Mouse (Mus musculus): ENCODE data around the gene Gstt2. TPM values are rescaled to one million over a fixed set of nuclear protein-coding genes. Genes with fewer than 3 reads are reported as not detected.
A peak's percentile ranks its signal among the peaks of the same experiment; 100 is the strongest.
"Not testable (repeated sequence)": the region's sequence is repeated elsewhere in the genome, so short reads cannot be mapped to it uniquely, and the experiment has no call there.

The Gstt2 gene
- polyA plus RNA-seq, 1 experiment from 2014 or later = 9.7 TPM

- H3K27me3 ChIP-seq = no peaks in the 10 kb centered on the region
- 40% methylated on average over 5 of the region's 5 CpGs for WGBS
- no peak overlapping the region for H3K27ac ChIP-seq
- peaks cover 24% of the 10 kb centered on the region for H3K36me3 ChIP-seq
- H3K9me3 ChIP-seq = no peaks in the 10 kb centered on the region
- H3K9ac ChIP-seq (replicated peaks) = no peak overlapping the region
- H3K4me2 ChIP-seq = no peak overlapping the region
- H3K4me3 ChIP-seq (replicated peaks) = no peak overlapping the region
- peaks cover 29% of the 10 kb centered on the region for H3K4me1 ChIP-seq (replicated peaks)
- no peak for ATAC-seq (ENCODE audit: insufficient number of reproducible peaks, insufficient read depth, low FRiP score, low TSS enrichment, low read depth)
These were observed 16.9 kb upstream of the Gstt2 start for GRCm38 (mm10) chr10:75854096-75854495.

GRCm38 (mm10) chr10:75853452-75853851 lies 16.2 kb upstream of the Gstt2 start:
- Histone ChIP-seq H3K9me3 (no peaks in the 10 kb centered on the region), H3K4me3 (replicated peaks) (no peak overlapping the region), H3K27ac (no peak overlapping the region), H3K4me1 (replicated peaks) (peaks cover 23% of the 10 kb centered on the region), H3K36me3 (peaks cover 21% of the 10 kb centered on the region), H3K9ac (replicated peaks) (no peak overlapping the region), H3K4me2 (no peak overlapping the region), H3K27me3 (no peaks in the 10 kb centered on the region)
- 38% methylated on average over 10 of the region's 10 CpGs for WGBS
- ATAC-seq (ENCODE audit: insufficient number of reproducible peaks, insufficient read depth, low FRiP score, low TSS enrichment, low read depth) = no peak

DNA sequence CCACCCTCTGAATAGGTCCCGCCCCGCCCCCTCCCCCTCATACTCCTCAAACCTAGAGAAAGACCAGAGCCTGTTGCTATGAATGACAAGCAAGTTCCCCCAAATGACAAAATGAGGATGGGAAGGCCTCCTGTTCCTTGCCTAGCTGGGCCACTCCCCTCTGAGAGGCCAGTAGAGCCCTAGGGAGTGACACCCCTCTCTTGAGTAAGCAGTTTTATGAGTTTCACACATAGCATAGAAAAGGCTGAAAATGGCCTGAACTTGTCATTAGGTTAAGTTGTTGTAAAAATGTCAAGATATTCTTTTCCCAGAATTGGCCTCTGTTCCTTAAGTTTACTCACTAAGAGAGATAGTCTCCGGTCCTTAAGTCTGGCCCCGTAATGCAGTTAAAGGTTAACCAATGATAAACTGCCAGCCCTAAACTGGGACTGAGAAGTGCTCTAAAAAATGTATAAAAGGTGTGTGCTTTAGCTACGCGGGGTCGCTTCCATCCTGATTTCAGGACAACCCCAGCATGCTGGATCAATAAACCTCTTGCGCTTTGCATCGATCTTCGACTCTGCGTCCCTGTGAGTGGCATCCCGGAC lies 15.4 kb upstream of the Gstt2 start:
- no peak for ATAC-seq (ENCODE audit: insufficient number of reproducible peaks, insufficient read depth, low FRiP score, low TSS enrichment, low read depth)
- 93% methylated on average over 12 of the region's 12 CpGs for WGBS
- Histone ChIP-seq H3K27me3 (no peaks in the 10 kb centered on the region), H3K4me2 (no peak overlapping the region), H3K4me3 (replicated peaks) (no peak overlapping the region), H3K9me3 (no peaks in the 10 kb centered on the region), H3K36me3 (peaks cover 12% of the 10 kb centered on the region), H3K9ac (replicated peaks) (no peak overlapping the region), H3K4me1 (replicated peaks) (peaks cover 16% of the 10 kb centered on the region), H3K27ac (no peak overlapping the region)

GRCm38 (mm10) chr10:75851681-75852080 lies 14.5 kb upstream of the Gstt2 start:
- ATAC-seq (ENCODE audit: insufficient number of reproducible peaks, insufficient read depth, low FRiP score, low TSS enrichment, low read depth) = no peak
- no peak overlapping the region for H3K4me2 ChIP-seq

GRCm38 (mm10) chr10:75851076-75851475 lies 13.9 kb upstream of the Gstt2 start:
- Histone ChIP-seq H3K4me3 (replicated peaks) (no peak overlapping the region), H3K9ac (replicated peaks) (no peak overlapping the region), H3K9me3 (no peaks in the 10 kb centered on the region), H3K4me2 (no peak overlapping the region), H3K27me3 (no peaks in the 10 kb centered on the region), H3K27ac (no peak overlapping the region), H3K4me1 (replicated peaks) (peaks cover 13% of the 10 kb centered on the region; the same call in 1 of the 2 replicates), H3K36me3 (no peaks in the 10 kb centered on the region)
- 8% methylated on average over 6 of the region's 6 CpGs for WGBS
- no peak for ATAC-seq (ENCODE audit: insufficient number of reproducible peaks, insufficient read depth, low FRiP score, low TSS enrichment, low read depth)

More at GRCm38 (mm10) chr10:75851681-75852080, 14.5 kb upstream of the Gstt2 start:
- Histone ChIP-seq H3K4me1 (replicated peaks) (peaks cover 13% of the 10 kb centered on the region; the same call in 1 of the 2 replicates), H3K9ac (replicated peaks) (no peak overlapping the region), H3K36me3 (peaks cover 3% of the 10 kb centered on the region; the same call in 1 of the 2 replicates), H3K27me3 (no peaks in the 10 kb centered on the region), H3K4me3 (replicated peaks) (no peak overlapping the region), H3K27ac (no peak overlapping the region), H3K9me3 (no peaks in the 10 kb centered on the region)
- 49% methylated on average over 3 of the region's 3 CpGs for WGBS

- ATAC-seq (ENCODE audit: insufficient number of reproducible peaks, insufficient read depth, low FRiP score, low TSS enrichment, low read depth) = no peak
- Histone ChIP-seq H3K4me2 (no peak overlapping the region), H3K27ac (no peak overlapping the region), H3K9ac (replicated peaks) (no peak overlapping the region), H3K36me3 (no peaks in the 10 kb centered on the region), H3K4me1 (replicated peaks) (peaks cover 13% of the 10 kb centered on the region; the same call in 1 of the 2 replicates), H3K27me3 (no peaks in the 10 kb centered on the region), H3K4me3 (replicated peaks) (no peak overlapping the region), H3K9me3 (no peaks in the 10 kb centered on the region)
- WGBS = 28% methylated on average over 3 of the region's 3 CpGs
These were observed 11.2 kb upstream of the Gstt2 start for GRCm38 (mm10) chr10:75848382-75848781.

DNA sequence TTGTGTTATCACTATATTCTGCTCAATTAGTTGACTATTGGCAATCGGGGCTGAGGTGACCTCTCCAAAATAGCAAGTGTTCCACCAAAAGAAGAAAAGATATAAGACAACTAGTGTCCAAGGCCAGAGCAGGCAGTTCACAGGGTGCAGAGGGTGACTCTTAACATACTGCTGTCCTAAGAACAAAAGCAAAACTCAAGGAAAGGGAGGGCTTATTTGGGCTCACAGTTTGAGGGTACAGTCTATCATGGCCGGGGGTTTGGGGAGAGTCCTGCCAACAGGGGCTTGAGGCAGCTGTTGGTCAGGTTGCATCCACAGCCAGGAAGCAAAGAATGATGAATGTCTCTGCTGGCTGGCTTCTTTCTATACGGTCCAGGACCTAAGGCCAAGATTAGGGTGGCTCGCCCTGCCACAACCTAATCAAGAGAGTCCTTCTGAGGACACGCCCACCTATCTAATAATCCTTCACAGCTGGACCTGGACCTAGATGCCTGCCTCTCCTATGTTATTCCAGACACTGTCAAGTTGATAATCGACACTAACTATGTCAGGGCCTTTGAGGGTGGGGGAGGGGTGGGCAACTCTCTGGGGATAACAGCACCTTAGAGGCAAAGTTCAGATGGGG lies 8.2 kb upstream of the Gstt2 start:
- no peak overlapping the region for H3K9ac ChIP-seq (replicated peaks)
- H3K27me3 ChIP-seq = no peaks in the 10 kb centered on the region
- no peaks in the 10 kb centered on the region for H3K36me3 ChIP-seq
- no peak overlapping the region for H3K27ac ChIP-seq
- no peak overlapping the region for H3K4me3 ChIP-seq (replicated peaks)
- H3K4me2 ChIP-seq = no peak overlapping the region
- no peak for ATAC-seq (ENCODE audit: insufficient number of reproducible peaks, insufficient read depth, low FRiP score, low TSS enrichment, low read depth)
- no peaks in the 10 kb centered on the region for H3K9me3 ChIP-seq
- no peaks in the 10 kb centered on the region for H3K4me1 ChIP-seq (replicated peaks)
- 72% methylated on average over 6 of the region's 6 CpGs for WGBS

GRCm38 (mm10) chr10:75844800-75845199 lies 7.6 kb upstream of the Gstt2 start:
- H3K27me3 ChIP-seq = no peaks in the 10 kb centered on the region
- H3K27ac ChIP-seq = no peak overlapping the region
- 58% methylated on average over 1 of the region's 1 CpGs for WGBS
- H3K9me3 ChIP-seq = no peaks in the 10 kb centered on the region
- no peak overlapping the region for H3K4me3 ChIP-seq (replicated peaks)
- no peaks in the 10 kb centered on the region for H3K36me3 ChIP-seq
- no peak overlapping the region for H3K9ac ChIP-seq (replicated peaks)
- ATAC-seq (ENCODE audit: insufficient number of reproducible peaks, insufficient read depth, low FRiP score, low TSS enrichment, low read depth) = no peak
- H3K4me1 ChIP-seq (replicated peaks) = no peaks in the 10 kb centered on the region
- H3K4me2 ChIP-seq = no peak overlapping the region

- H3K27me3 ChIP-seq; H3K36me3 ChIP-seq; H3K9me3 ChIP-seq; H3K4me2 ChIP-seq; H3K9ac ChIP-seq (replicated peaks); ATAC-seq (ENCODE audit: insufficient number of reproducible peaks, insufficient read depth, low FRiP score, low TSS enrichment, low read depth); H3K4me1 ChIP-seq (replicated peaks); H3K27ac ChIP-seq; H3K4me3 ChIP-seq (replicated peaks): not testable (repeated sequence)
- WGBS = 83% methylated on average over 6 of the region's 6 CpGs
These were observed 6.7 kb upstream of the Gstt2 start for GRCm38 (mm10) chr10:75843898-75844297.

GRCm38 (mm10) chr10:75839092-75839491 lies 1.9 kb upstream of the Gstt2 start:
- H3K27ac ChIP-seq = no peak overlapping the region
- peaks cover 6% of the 10 kb centered on the region for H3K27me3 ChIP-seq
- H3K36me3 ChIP-seq = no peaks in the 10 kb centered on the region
- H3K9ac ChIP-seq (replicated peaks) = no peak overlapping the region
- H3K4me3 ChIP-seq (replicated peaks) = no peak overlapping the region
- no peaks in the 10 kb centered on the region for H3K9me3 ChIP-seq
- 84% methylated on average over 10 of the region's 10 CpGs for WGBS
- no peak for ATAC-seq (ENCODE audit: insufficient number of reproducible peaks, insufficient read depth, low FRiP score, low TSS enrichment, low read depth)
- H3K4me2 ChIP-seq = no peak overlapping the region
- H3K4me1 ChIP-seq (replicated peaks) = peaks cover 30% of the 10 kb centered on the region

GRCm38 (mm10) chr10:75835761-75836531 lies 1.3 kb downstream of the Gstt2 start:
- no peak for ATAC-seq (ENCODE audit: insufficient number of reproducible peaks, insufficient read depth, low FRiP score, low TSS enrichment, low read depth)
- Histone ChIP-seq H3K9me3 (no peaks in the 10 kb centered on the region), H3K9ac (replicated peaks) (no peak overlapping the region), H3K4me3 (replicated peaks) (peak overlapping the region; percentile 25), H3K27ac (no peak overlapping the region), H3K36me3 (no peaks in the 10 kb centered on the region), H3K27me3 (peaks cover 24% of the 10 kb centered on the region), H3K4me1 (replicated peaks) (peaks cover 39% of the 10 kb centered on the region), H3K4me2 (peak overlapping the region; percentile 69)
- WGBS = 37% methylated on average over 8 of the region's 10 CpGs
